Mouse (Mus musculus) limb, embryonic 12.5 days (tissue): Measurements from ENCODE around the gene Nsmce3. TPM values are rescaled to one million over a fixed set of nuclear protein-coding genes. Genes with fewer than 3 reads are reported as not detected.

Source experiments
- ATAC-seq: fragments of 200-750 bp; cut with Nextera tagmentation; 2 replicates; pipeline ENCODE4 v1.8.0; 2017; ENCODE audit warnings: low read depth, moderate TSS enrichment; ENCODE audit not compliant: insufficient number of reproducible peaks, insufficient read depth, low FRiP score, low TSS enrichment
- H3K27ac ChIP-seq: fragments of 300-500 bp; sonication (generic); 2 replicates; pipeline ENCODE4 v1.5.1; 2016; ENCODE audit warnings: mild to moderate bottlenecking, moderate library complexity
- H3K27me3 ChIP-seq: fragments of 300-500 bp; sonication (generic); 2 replicates; pipeline ENCODE4 v1.6.1; 2016; ENCODE audit warnings: mild to moderate bottlenecking, moderate library complexity
- H3K36me3 ChIP-seq: fragments of 300-500 bp; sonication (generic); 2 replicates; pipeline ENCODE4 v1.6.1; 2016; ENCODE audit warnings: mild to moderate bottlenecking, moderate library complexity
- H3K4me1 ChIP-seq: fragments of 300-500 bp; sonication (generic); replicated peaks from 2 replicates; pipeline ENCODE4 v1.6.1; 2016
- H3K4me2 ChIP-seq: fragments of 300-500 bp; sonication (generic); 2 replicates; pipeline ENCODE4 v1.6.1; 2016; ENCODE audit warnings: mild to moderate bottlenecking, moderate library complexity
- H3K4me3 ChIP-seq: fragments of 300-500 bp; sonication (generic); replicated peaks from 2 replicates; pipeline ENCODE4 v1.5.1; 2016; ENCODE audit warnings: mild to moderate bottlenecking
- H3K9ac ChIP-seq: fragments of 300-500 bp; sonication (generic); replicated peaks from 2 replicates; pipeline ENCODE4 v1.6.1; 2016; ENCODE audit warnings: mild to moderate bottlenecking, moderate library complexity
- H3K9me3 ChIP-seq: fragments of 300-500 bp; sonication (generic); 2 replicates; pipeline ENCODE4 v1.6.1; 2016; ENCODE audit warnings: mild to moderate bottlenecking, moderate library complexity
- WGBS: fragments of 180-500 bp; shearing (Covaris S2); methylation state at CpG from one replicate; pipeline ENCODE4 v1.1.7; 2016; 5-methylcytosine and 5-hydroxymethylcytosine counted together
- polyA plus RNA-seq: library from polyadenylated mRNA; unstranded; fragments of >200 nt; fragmentation: Nextera tagmentation; extraction: Ambion mirVana; gene quantifications from 2 replicates; pipeline ENCODE4 v1.2.1, GENCODE M21; 2016

The Nsmce3 gene
- polyA plus RNA-seq, 1 experiment from 2014 or later, result 12.0 TPM

DNA sequence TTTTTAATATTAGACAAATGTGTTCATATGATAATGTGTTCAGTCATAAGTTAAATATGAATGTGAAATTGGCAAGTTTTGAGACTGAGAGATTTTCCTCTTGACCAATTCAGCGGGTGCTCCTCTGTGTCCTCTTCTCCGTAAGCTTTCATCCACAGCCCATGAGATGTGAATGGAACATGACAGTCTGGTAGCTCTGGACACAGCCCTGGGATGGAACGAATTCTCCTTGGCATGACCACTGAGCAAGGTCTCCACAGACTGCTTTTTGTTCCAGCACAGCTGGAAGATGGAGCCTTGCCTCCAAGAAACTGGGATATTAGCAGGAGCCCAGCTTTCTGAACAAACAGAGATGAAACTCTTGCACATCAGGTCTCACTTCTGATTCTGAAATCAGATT lies 9.8 kb downstream of the Nsmce3 start:
- Histone ChIP-seq H3K36me3 (no peaks in the 10 kb centered on the region), H3K9ac (no peak overlapping the region), H3K9me3 (no peaks in the 10 kb centered on the region), H3K4me2 (no peak overlapping the region), H3K4me3 (no peak overlapping the region), H3K27me3 (no peaks in the 10 kb centered on the region), H3K4me1 (no peaks in the 10 kb centered on the region), H3K27ac (no peak overlapping the region)
- ATAC-seq, result no peak
- 87% methylated on average over 3 of the region's 3 CpGs for WGBS

DNA sequence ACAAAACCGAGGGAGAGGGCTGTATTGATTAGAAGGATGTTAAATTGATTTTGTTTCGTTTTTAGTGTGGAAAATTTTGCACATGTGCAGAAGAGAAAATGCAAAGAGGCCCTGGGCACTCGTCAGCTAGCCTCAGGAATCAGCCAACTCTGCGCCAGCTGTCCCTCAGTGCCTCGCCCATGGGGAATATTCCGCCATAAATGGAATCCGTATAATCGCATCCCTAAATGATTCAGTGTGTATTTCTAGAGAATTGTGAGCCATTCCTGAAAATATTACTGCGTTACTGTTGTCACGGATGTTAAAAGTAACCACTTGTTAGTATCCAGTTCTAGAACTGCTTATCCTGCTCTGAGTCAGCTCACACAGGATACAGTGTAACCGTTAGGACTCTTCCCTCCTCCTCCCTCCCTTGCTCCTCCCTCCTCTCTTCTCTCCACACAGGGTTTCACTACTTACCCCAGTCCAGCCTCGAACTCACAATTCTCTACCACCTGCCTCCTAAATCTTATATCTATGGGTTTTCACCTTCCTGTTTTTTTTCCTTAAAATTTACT lies 16.2 kb downstream of the Nsmce3 start:
- Histone ChIP-seq H3K4me1 (no peaks in the 10 kb centered on the region), H3K9me3 (no peaks in the 10 kb centered on the region), H3K9ac (no peak overlapping the region), H3K27ac (no peak overlapping the region), H3K4me3 (no peak overlapping the region), H3K4me2 (peak overlapping the region; percentile 28), H3K27me3 (no peaks in the 10 kb centered on the region), H3K36me3 (no peaks in the 10 kb centered on the region)
- 76% methylated on average over 12 of the region's 12 CpGs for WGBS
- no peak for ATAC-seq

DNA sequence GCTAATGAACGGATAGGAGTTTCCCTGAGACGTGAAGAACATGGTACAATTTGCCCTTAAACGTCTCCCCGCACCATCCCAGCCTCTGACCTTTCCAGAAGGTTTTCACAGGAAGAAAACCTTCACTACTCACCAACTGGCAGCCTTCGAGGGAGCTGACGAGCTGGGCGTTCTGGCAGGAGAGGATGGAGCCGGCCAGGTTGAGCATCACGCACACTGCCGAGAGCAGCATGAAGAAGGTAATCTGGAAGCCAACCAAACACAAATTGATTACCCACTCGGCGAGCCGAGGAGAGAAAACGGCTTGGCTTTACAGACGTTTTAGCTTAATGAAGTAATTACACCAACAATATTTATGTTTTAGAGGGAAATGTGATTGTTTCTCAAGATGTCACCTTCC lies 16.8 kb downstream of the Nsmce3 start:
- Histone ChIP-seq H3K9me3 (no peaks in the 10 kb centered on the region), H3K9ac (no peak overlapping the region), H3K27ac (no peak overlapping the region), H3K4me2 (peak overlapping the region; percentile 28), H3K4me3 (no peak overlapping the region), H3K4me1 (no peaks in the 10 kb centered on the region), H3K36me3 (no peaks in the 10 kb centered on the region), H3K27me3 (no peaks in the 10 kb centered on the region)
- no peak for ATAC-seq
- WGBS, result 41% methylated on average over 15 of the region's 15 CpGs

DNA sequence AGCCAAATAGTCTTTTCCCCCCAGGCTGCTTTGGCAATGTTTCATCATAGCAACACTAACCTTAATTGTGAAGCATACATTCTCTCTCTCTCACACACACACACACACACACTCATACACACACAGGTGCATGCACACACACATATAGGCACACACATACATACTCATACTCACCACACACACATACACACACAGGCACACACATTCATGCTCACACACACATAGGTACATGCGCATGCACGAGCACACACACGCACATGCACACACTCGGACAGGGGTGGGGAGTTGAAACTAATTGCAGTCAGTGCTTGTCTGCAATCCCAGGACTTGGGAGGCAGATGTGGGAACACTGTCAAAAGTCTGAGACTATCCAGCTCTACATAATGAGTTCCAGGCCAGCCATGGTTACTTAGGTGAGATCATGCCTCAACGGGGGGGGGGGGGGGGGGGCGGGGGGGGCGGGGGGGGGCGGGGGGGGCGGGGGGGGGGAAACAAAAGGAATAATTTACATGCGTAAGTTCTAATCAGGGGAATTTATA lies 17.3 kb downstream of the Nsmce3 start:
- no peaks in the 10 kb centered on the region for H3K36me3 ChIP-seq
- no peaks in the 10 kb centered on the region for H3K27me3 ChIP-seq
- H3K9ac ChIP-seq, result no peak overlapping the region
- no peak overlapping the region for H3K4me3 ChIP-seq
- WGBS, result 66% methylated on average over 5 of the region's 10 CpGs
- no peaks in the 10 kb centered on the region for H3K4me1 ChIP-seq
- H3K27ac ChIP-seq, result no peak overlapping the region
- H3K9me3 ChIP-seq, result no peaks in the 10 kb centered on the region
- no peak for ATAC-seq
- no peak overlapping the region for H3K4me2 ChIP-seq

DNA sequence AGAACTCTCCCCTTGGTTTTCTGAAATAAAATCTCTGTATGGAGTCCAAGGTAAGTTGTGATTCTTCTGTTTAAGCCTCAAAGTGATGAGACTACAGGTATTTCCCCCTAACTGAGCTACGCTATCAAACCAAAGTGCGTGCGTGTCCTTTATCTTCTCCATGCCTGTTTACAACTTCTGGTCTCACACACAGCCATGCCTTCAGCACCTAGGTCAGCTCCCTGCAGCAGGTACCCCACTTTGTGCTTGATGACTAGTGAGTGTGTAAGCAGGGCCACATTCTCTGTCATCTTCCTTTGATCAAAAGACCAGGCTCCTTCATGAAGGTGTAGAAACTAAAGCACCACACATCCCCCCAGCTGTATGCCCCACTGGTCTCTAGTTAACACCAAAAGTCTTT lies 22.0 kb downstream of the Nsmce3 start:
- no peak for ATAC-seq
- H3K9me3 ChIP-seq, result no peaks in the 10 kb centered on the region
- no peaks in the 10 kb centered on the region for H3K4me1 ChIP-seq
- no peaks in the 10 kb centered on the region for H3K27me3 ChIP-seq
- H3K27ac ChIP-seq, result no peak overlapping the region
- no peak overlapping the region for H3K4me3 ChIP-seq
- H3K36me3 ChIP-seq, result no peaks in the 10 kb centered on the region
- no peak overlapping the region for H3K9ac ChIP-seq
- no peak overlapping the region for H3K4me2 ChIP-seq
- 27% methylated on average over 3 of the region's 3 CpGs for WGBS

DNA sequence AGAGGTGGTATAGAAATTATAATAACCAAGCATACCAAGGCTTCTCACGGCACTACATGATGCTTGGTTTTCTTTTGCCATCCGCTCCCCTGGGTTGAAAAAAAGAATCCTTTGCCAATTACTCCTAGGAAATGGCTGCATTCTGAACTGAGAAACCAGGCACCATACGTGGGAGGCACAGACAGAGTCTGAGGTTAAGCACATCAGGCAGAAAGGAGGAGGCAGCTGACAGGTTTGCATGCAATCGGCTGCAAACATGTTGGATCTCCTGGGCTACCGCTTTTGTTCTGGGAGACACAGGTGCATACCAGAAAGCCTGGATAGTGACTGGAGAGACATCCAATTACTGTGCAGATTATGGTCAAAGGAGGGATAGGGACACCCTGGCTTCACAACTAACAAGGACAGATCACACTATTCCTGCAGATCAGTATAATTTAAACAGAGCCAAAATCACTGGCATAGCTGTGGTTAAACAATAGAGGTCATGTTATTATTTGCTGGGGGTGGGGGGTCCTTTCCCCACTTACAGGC lies 25.4 kb downstream of the Nsmce3 start:
- Histone ChIP-seq H3K9me3 (no peaks in the 10 kb centered on the region), H3K27ac (no peak overlapping the region), H3K9ac (no peak overlapping the region), H3K27me3 (no peaks in the 10 kb centered on the region), H3K4me2 (no peak overlapping the region), H3K4me3 (no peak overlapping the region), H3K36me3 (no peaks in the 10 kb centered on the region), H3K4me1 (no peaks in the 10 kb centered on the region)
- 84% methylated on average over 5 of the region's 5 CpGs for WGBS
- no peak for ATAC-seq

DNA sequence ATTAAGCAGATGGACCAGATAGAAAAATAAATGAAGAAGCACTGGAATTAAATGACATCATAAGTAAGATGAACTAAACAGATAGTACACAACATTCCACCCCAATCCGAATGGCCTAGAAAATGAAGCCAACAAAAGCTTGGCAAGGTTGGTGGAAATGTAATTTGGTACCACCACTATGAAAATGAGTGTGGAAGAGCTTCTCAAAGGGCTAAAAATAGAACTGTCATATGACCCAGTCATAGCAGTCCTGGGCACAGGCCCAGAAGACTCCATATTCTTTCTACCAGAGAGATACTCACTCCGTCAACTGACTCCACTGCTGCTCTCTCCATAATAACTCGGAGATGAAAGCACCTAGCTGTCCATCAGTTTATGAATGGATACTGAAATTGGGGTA lies 26.7 kb downstream of the Nsmce3 start:
- no peak overlapping the region for H3K27ac ChIP-seq
- H3K4me3 ChIP-seq, result no peak overlapping the region
- H3K4me1 ChIP-seq, result no peaks in the 10 kb centered on the region
- no peaks in the 10 kb centered on the region for H3K27me3 ChIP-seq
- H3K4me2 ChIP-seq, result no peak overlapping the region
- H3K9ac ChIP-seq, result no peak overlapping the region
- 87% methylated on average over 3 of the region's 3 CpGs for WGBS
- H3K9me3 ChIP-seq, result no peaks in the 10 kb centered on the region
- no peaks in the 10 kb centered on the region for H3K36me3 ChIP-seq
- no peak for ATAC-seq

DNA sequence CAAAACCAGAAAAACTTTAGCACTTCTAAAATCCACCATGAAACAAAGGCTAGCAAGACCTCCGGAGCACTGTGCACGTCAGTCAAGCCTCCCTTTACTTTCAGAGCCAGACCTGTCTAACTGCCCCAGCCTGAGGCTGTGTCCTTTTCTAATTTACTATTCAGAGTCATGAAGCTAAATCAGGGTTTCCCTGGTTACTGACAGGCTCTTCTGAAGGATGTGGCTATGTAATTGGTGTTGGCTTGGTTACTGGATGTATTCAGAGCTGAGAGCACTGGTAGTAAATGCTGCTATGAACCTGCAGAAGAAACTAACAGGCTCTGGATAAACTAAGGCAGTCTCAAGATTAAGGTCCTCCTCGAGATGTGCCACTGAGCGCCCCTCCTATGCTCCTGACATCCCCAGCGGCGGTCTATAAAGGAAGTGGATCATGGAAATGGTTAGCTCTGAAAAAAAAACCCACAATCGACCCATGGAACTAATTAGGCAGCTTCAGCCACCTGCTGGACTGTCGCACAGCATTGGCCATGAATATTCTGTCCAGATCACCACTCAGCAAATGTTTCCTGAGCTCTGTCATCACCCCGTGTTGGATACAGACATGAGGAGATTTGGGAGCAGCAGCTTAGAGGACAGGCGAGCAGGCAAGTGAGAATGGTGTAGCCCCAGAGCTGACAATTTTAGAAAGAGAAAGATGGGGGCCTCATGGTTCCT lies 31.7 kb downstream of the Nsmce3 start:
- no peaks in the 10 kb centered on the region for H3K36me3 ChIP-seq
- H3K27ac ChIP-seq, result no peak overlapping the region
- 39% methylated on average over 10 of the region's 10 CpGs for WGBS
- H3K4me1 ChIP-seq, result peaks cover 11% of the 10 kb centered on the region
- no peak overlapping the region for H3K4me2 ChIP-seq
- no peak overlapping the region for H3K4me3 ChIP-seq
- no peak for ATAC-seq
- H3K9me3 ChIP-seq, result no peaks in the 10 kb centered on the region
- no peak overlapping the region for H3K9ac ChIP-seq
- no peaks in the 10 kb centered on the region for H3K27me3 ChIP-seq

DNA sequence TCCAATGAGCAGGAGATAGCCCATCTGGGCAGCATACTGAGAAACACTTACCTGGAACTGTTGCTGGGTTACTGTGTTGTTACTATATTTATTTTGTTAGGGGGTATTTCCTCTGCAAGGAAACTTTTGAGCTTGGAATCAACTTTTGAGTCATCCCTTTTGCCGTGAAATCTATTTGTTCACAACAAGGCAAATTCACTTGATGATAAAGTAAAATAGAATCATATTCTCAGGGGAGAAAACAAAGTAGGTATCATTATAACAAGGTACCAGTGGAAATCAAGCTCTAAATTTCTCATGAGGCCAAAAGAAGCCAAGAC lies 32.3 kb downstream of the Nsmce3 start:
- Histone ChIP-seq H3K36me3 (no peaks in the 10 kb centered on the region), H3K4me1 (peaks cover 11% of the 10 kb centered on the region), H3K4me2 (peak overlapping the region; percentile 52), H3K27me3 (no peaks in the 10 kb centered on the region), H3K4me3 (no peak overlapping the region), H3K9ac (no peak overlapping the region), H3K27ac (no peak overlapping the region), H3K9me3 (no peaks in the 10 kb centered on the region)
- 74% methylated on average over 1 of the region's 1 CpGs for WGBS
- ATAC-seq, result no peak

DNA sequence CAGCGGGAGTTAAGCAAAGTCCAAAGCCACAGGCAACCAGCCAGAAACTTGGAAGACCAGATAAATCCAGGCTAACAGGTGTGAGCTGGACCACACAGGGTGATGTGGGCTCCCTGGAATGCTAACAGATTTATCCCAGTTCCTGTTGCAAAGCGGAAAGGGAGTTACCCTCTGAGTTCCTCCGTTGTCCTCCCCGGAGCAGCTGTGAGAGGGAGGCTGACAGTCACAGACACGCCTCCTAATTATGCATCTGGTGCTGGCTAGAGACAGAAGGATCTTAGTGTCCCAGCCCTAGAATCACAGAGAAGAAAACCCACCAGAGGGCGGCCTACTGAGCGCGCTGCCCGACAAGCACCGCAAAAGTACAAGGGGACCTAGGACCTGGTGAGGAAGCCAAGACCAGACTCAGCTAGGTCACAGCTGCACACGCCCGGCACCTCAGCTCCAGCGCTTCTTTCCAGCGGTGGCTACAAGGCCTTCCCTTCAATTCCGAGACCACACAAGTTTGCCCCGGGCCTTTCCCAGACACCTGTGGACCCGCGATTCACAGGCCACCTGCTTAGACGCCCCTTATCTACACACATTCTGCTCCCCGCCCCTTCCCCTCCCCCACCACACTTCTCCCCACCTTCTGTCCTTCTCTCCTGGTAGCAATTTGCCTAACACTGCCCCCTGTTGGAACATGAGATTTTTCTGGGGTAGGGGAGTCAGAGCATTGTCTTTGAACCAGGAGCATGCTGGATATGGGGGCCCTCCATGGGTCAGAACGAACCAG lies 32.8 kb downstream of the Nsmce3 start:
- WGBS, result 2% methylated on average over 21 of the region's 21 CpGs
- Histone ChIP-seq H3K36me3 (no peaks in the 10 kb centered on the region), H3K9me3 (no peaks in the 10 kb centered on the region), H3K9ac (0 out of 2 replicates have a peak overlapping the region, but pooled peaks have one; percentile 37), H3K27ac (no peak overlapping the region), H3K4me3 (peak overlapping the region; percentile 17; the same call in 1 of the 2 replicates), H3K4me2 (peak overlapping the region; percentile 52), H3K4me1 (peaks cover 11% of the 10 kb centered on the region), H3K27me3 (no peaks in the 10 kb centered on the region)
- ATAC-seq, result peak; percentile 84

DNA sequence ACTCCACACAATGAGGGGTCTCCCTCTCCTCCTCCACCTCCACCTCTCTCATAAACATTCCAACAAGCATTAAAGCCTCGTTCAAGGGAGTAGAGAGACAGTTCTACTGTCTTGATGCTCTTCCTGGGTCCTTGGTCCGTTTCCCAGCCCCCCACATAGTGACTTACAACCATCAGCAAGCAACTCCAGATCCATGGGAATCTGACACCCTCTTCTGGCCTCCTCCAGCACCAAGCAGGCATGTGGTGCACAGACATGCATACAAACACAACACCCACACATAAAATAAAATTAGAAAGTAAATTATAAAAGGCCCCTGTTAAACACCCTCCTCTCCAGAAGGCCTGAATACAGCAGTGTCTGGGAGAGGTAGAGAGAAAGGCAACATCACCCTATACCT lies 33.5 kb downstream of the Nsmce3 start:
- Histone ChIP-seq H3K36me3 (no peaks in the 10 kb centered on the region), H3K9me3 (no peaks in the 10 kb centered on the region), H3K9ac (no peak overlapping the region), H3K4me1 (peaks cover 11% of the 10 kb centered on the region), H3K4me2 (no peak overlapping the region), H3K27ac (no peak overlapping the region), H3K4me3 (no peak overlapping the region), H3K27me3 (no peaks in the 10 kb centered on the region)
- 44% methylated on average over 2 of the region's 2 CpGs for WGBS
- ATAC-seq, result 0 out of 2 replicates have a peak, but pooled peaks have one; percentile 30
